Mouse (Mus musculus) CH12.LX (cell line): ENCODE results near the gene Zfp287.

Source experiments
- CTCF ChIP-seq, 2 experiments: IDR thresholded peaks in 1 of 2; conservative IDR thresholded peaks in 1 of 2; 2 replicates each; pipeline ENCODE4 v1.5.1; 2011 to 2012; ENCODE audit warnings: low read depth in 2 of 2, low read length in 2 of 2, improper control_type of control experiment in 1 of 2, inconsistent platforms in 1 of 2, mild to moderate bottlenecking in 1 of 2, moderate library complexity in 1 of 2
- HCFC1 ChIP-seq: IDR thresholded peaks from 2 replicates; pipeline ENCODE4 v1.6.1; 2012; ENCODE audit warnings: low read depth, mild to moderate bottlenecking, inconsistent platforms, low read length, improper control_type of control experiment
- MEF2A ChIP-seq: IDR thresholded peaks from 2 replicates; pipeline ENCODE4 v1.6.1; 2014; ENCODE audit warnings: low read depth, mild to moderate bottlenecking, inconsistent platforms, low read length, improper control_type of control experiment, borderline replicate concordance
- MXI1 ChIP-seq: IDR thresholded peaks from 2 replicates; pipeline ENCODE4 v1.6.1; 2011; ENCODE audit warnings: mild to moderate bottlenecking, low read depth, low read length, improper control_type of control experiment
- NRF1 ChIP-seq: IDR thresholded peaks from 2 replicates; pipeline ENCODE4 v1.6.1; 2014; ENCODE audit warnings: low read depth, mild to moderate bottlenecking, inconsistent platforms, low read length, improper control_type of control experiment, moderate library complexity
- POLR2A ChIP-seq: IDR thresholded peaks from 2 replicates; pipeline ENCODE4 v1.6.1; 2011; ENCODE audit warnings: low read depth, mild to moderate bottlenecking, improper control_type of control experiment, low read length
- SIN3A ChIP-seq: IDR thresholded peaks from 2 replicates; pipeline ENCODE4 v1.6.1; 2012; ENCODE audit warnings: low read length, improper control_type of control experiment, inconsistent platforms
- TBP ChIP-seq: conservative IDR thresholded peaks from 2 replicates; pipeline ENCODE4 v1.6.1; 2011; ENCODE audit warnings: low read depth, low read length, improper control_type of control experiment
- USF1 ChIP-seq: IDR thresholded peaks from 2 replicates; pipeline ENCODE4 v1.6.1; 2014; ENCODE audit warnings: low read depth, mild to moderate bottlenecking, inconsistent platforms, low read length, improper control_type of control experiment
- ZMIZ1 ChIP-seq: IDR thresholded peaks from 2 replicates; pipeline ENCODE4 v1.6.1; 2012; ENCODE audit warnings: low read depth, mild to moderate bottlenecking, inconsistent platforms, low read length, improper control_type of control experiment

- no peak for TF ChIP-seq POLR2A
- TF ChIP-seq MEF2A: no peak
- TF ChIP-seq MXI1: no peak
- TF ChIP-seq NRF1: no peak
- TF ChIP-seq CTCF (conservative IDR thresholded peaks at IDR 0.05 in 1 of 2, IDR thresholded peaks at IDR 0.05 in 1 of 2; ENCODE audit: low read depth in 2 of 2, low read length in 2 of 2): no peak
- no peak for TF ChIP-seq HCFC1
- TF ChIP-seq TBP: no peak
- TF ChIP-seq USF1: no peak
- TF ChIP-seq ZMIZ1: no peak
- TF ChIP-seq SIN3A: no peak
These were observed 23.5 kb downstream of the Zfp287 start for GRCm38 (mm10) chr11:62708252-62708651.
